Mouse (Mus musculus) CH12.LX (cell line): Measurements from ENCODE around the gene Reck. TPM values are rescaled to one million over a fixed set of nuclear protein-coding genes. Genes with fewer than 3 reads are reported as not detected.
A peak's percentile ranks its signal among the peaks of the same experiment; 100 is the strongest.

Experiments used
- DNase-seq: peaks from one replicate; pipeline ENCODE4 v3.0.0-alpha.2; 2013; ENCODE audit errors: extremely low read depth
- H3K27ac ChIP-seq: 2 replicates; pipeline ENCODE4 v1.5.1; 2012; ENCODE audit warnings: low read depth, mild to moderate bottlenecking, control low read depth, moderate library complexity; ENCODE audit not compliant: insufficient read depth
- H3K27me3 ChIP-seq: replicated peaks from 2 replicates; pipeline ENCODE3; 2012; ENCODE audit warnings: inconsistent platforms
- H3K36me3 ChIP-seq, 2 experiments: replicated peaks in 1 of 2; 2 replicates each; pipeline versions ENCODE3 to v1.6.1; 2012; ENCODE audit warnings: inconsistent platforms in 1 of 2, low read length in 1 of 2, mild to moderate bottlenecking in 1 of 2, mixed read lengths in 1 of 2, moderate library complexity in 1 of 2; ENCODE audit not compliant: control insufficient read depth in 1 of 2, insufficient read depth in 1 of 2
- H3K4me1 ChIP-seq, 2 experiments: 2 replicates each; pipeline ENCODE4 v1.6.1; 2012; ENCODE audit warnings: inconsistent platforms in 1 of 2, moderate library complexity in 1 of 2; ENCODE audit not compliant: insufficient read depth in 2 of 2, control insufficient read depth in 1 of 2
- H3K4me2 ChIP-seq: 2 replicates; pipeline ENCODE4 v1.6.1; 2012; ENCODE audit warnings: low read depth, mild to moderate bottlenecking, control low read depth; ENCODE audit not compliant: poor library complexity, insufficient read depth, severe bottlenecking
- H3K4me3 ChIP-seq, 3 experiments: fragments of 150-350 bp in 1 of 3; sonication (generic) in 1 of 3; replicated peaks in 1 of 3; 2 replicates each; pipeline versions ENCODE3 to v1.5.1; 2011 to 2012; ENCODE audit warnings: low read depth in 2 of 3, low read length in 2 of 3, mild to moderate bottlenecking in 2 of 3, moderate library complexity in 2 of 3, control low read depth in 1 of 3, improper control_type of control experiment in 1 of 3, inconsistent platforms in 1 of 3, mixed read lengths in 1 of 3; ENCODE audit not compliant: poor library complexity in 1 of 3
- H3K79me2 ChIP-seq: replicated peaks from 2 replicates; pipeline ENCODE4 v1.6.1; 2012; ENCODE audit warnings: mild to moderate bottlenecking, moderate library complexity; ENCODE audit not compliant: control insufficient read depth, poor library complexity, insufficient read depth, severe bottlenecking; ENCODE audit errors: extremely low read depth
- H3K9ac ChIP-seq: 2 replicates; pipeline ENCODE4 v1.6.1; 2012; ENCODE audit warnings: low read depth, mild to moderate bottlenecking, control low read depth, moderate library complexity; ENCODE audit not compliant: insufficient read depth
- H3K9me3 ChIP-seq: replicated peaks from 2 replicates; pipeline ENCODE3; 2012; ENCODE audit warnings: low read length, inconsistent platforms, mixed read lengths
- BHLHE40 ChIP-seq: IDR thresholded peaks from 2 replicates; pipeline ENCODE4 v1.6.1; 2011; ENCODE audit warnings: mild to moderate bottlenecking, low read depth, low read length, improper control_type of control experiment
- CHD1 ChIP-seq: IDR thresholded peaks from 2 replicates; pipeline ENCODE4 v1.6.1; 2012; ENCODE audit warnings: low read depth, low read length, improper control_type of control experiment, inconsistent platforms
- CHD2 ChIP-seq: IDR thresholded peaks from 2 replicates; pipeline ENCODE4 v1.6.1; 2011; ENCODE audit warnings: low read length, improper control_type of control experiment
- CTCF ChIP-seq, 2 experiments: IDR thresholded peaks in 1 of 2; conservative IDR thresholded peaks in 1 of 2; 2 replicates each; pipeline ENCODE4 v1.5.1; 2011 to 2012; ENCODE audit warnings: low read depth in 2 of 2, low read length in 2 of 2, improper control_type of control experiment in 1 of 2, inconsistent platforms in 1 of 2, mild to moderate bottlenecking in 1 of 2, moderate library complexity in 1 of 2
- E2F4 ChIP-seq: IDR thresholded peaks from 2 replicates; pipeline ENCODE4 v1.6.1; 2011; ENCODE audit warnings: low read depth, low read length, improper control_type of control experiment; ENCODE audit not compliant: insufficient replicate concordance
- ELF1 ChIP-seq: IDR thresholded peaks from 2 replicates; pipeline ENCODE4 v1.6.1; 2014; ENCODE audit warnings: low read depth, mild to moderate bottlenecking, inconsistent platforms, low read length, improper control_type of control experiment
- EP300 ChIP-seq: IDR thresholded peaks from 2 replicates; pipeline ENCODE4 v1.6.1; 2011; ENCODE audit warnings: low read length, improper control_type of control experiment
- ETS1 ChIP-seq: conservative IDR thresholded peaks from 2 replicates; pipeline ENCODE4 v1.6.1; 2012; ENCODE audit warnings: low read depth, mild to moderate bottlenecking, inconsistent platforms, low read length, improper control_type of control experiment, moderate library complexity
- GABPA ChIP-seq: IDR thresholded peaks from 2 replicates; pipeline ENCODE4 v1.6.1; 2012; ENCODE audit warnings: low read depth, low read length, improper control_type of control experiment, inconsistent platforms; ENCODE audit not compliant: insufficient replicate concordance
- JUN ChIP-seq: IDR thresholded peaks from 2 replicates; pipeline ENCODE4 v1.6.1; 2011; ENCODE audit warnings: low read depth, mild to moderate bottlenecking, low read length, improper control_type of control experiment, moderate library complexity; ENCODE audit not compliant: insufficient read depth
- KAT2A ChIP-seq: IDR thresholded peaks from 2 replicates; pipeline ENCODE4 v1.6.1; 2012; ENCODE audit warnings: low read length, improper control_type of control experiment, inconsistent platforms; ENCODE audit not compliant: insufficient replicate concordance
- MAFK ChIP-seq: IDR thresholded peaks from 2 replicates; pipeline ENCODE4 v1.6.1; 2011; ENCODE audit warnings: low read length, improper control_type of control experiment; ENCODE audit not compliant: insufficient replicate concordance
- MAX ChIP-seq: IDR thresholded peaks from 2 replicates; pipeline ENCODE4 v1.6.1; 2011; ENCODE audit warnings: low read length, improper control_type of control experiment
- MAZ ChIP-seq: IDR thresholded peaks from 2 replicates; pipeline ENCODE4 v1.6.1; 2012; ENCODE audit warnings: low read depth, mild to moderate bottlenecking, inconsistent platforms, low read length, improper control_type of control experiment, moderate library complexity
- MEF2A ChIP-seq: IDR thresholded peaks from 2 replicates; pipeline ENCODE4 v1.6.1; 2014; ENCODE audit warnings: low read depth, mild to moderate bottlenecking, inconsistent platforms, low read length, improper control_type of control experiment, borderline replicate concordance
- MXI1 ChIP-seq: IDR thresholded peaks from 2 replicates; pipeline ENCODE4 v1.6.1; 2011; ENCODE audit warnings: mild to moderate bottlenecking, low read depth, low read length, improper control_type of control experiment
- MYC ChIP-seq: IDR thresholded peaks from 2 replicates; pipeline ENCODE4 v1.6.1; 2011; ENCODE audit warnings: low read depth, mild to moderate bottlenecking, improper control_type of control experiment, low read length
- NELFE ChIP-seq: IDR thresholded peaks from 2 replicates; pipeline ENCODE4 v1.6.1; 2011; ENCODE audit warnings: low read depth, low read length, improper control_type of control experiment
- NRF1 ChIP-seq: IDR thresholded peaks from 2 replicates; pipeline ENCODE4 v1.6.1; 2014; ENCODE audit warnings: low read depth, mild to moderate bottlenecking, inconsistent platforms, low read length, improper control_type of control experiment, moderate library complexity
- PAX5 ChIP-seq: IDR thresholded peaks from 2 replicates; pipeline ENCODE4 v1.6.1; 2012; ENCODE audit warnings: low read length, inconsistent platforms, mixed read lengths
- POLR2A ChIP-seq: IDR thresholded peaks from 2 replicates; pipeline ENCODE4 v1.6.1; 2011; ENCODE audit warnings: low read depth, mild to moderate bottlenecking, improper control_type of control experiment, low read length
- POLR2AphosphoS2 ChIP-seq: IDR thresholded peaks from 2 replicates; pipeline ENCODE4 v1.6.1; 2011; ENCODE audit warnings: low read depth, low read length, improper control_type of control experiment
- RAD21 ChIP-seq: IDR thresholded peaks from 2 replicates; pipeline ENCODE4 v1.6.1; 2011; ENCODE audit warnings: low read depth, mild to moderate bottlenecking, low read length, improper control_type of control experiment, moderate library complexity
- RCOR1 ChIP-seq: conservative IDR thresholded peaks from 2 replicates; pipeline ENCODE4 v1.6.1; 2012; ENCODE audit warnings: low read depth, mild to moderate bottlenecking, inconsistent platforms, low read length, improper control_type of control experiment
- SIN3A ChIP-seq: IDR thresholded peaks from 2 replicates; pipeline ENCODE4 v1.6.1; 2012; ENCODE audit warnings: low read length, improper control_type of control experiment, inconsistent platforms
- SMC3 ChIP-seq: IDR thresholded peaks from 2 replicates; pipeline ENCODE4 v1.6.1; 2011; ENCODE audit warnings: low read depth, low read length, improper control_type of control experiment
- TBP ChIP-seq: conservative IDR thresholded peaks from 2 replicates; pipeline ENCODE4 v1.6.1; 2011; ENCODE audit warnings: low read depth, low read length, improper control_type of control experiment
- TCF12 ChIP-seq: IDR thresholded peaks from 2 replicates; pipeline ENCODE4 v1.6.1; 2014; ENCODE audit warnings: low read depth, mild to moderate bottlenecking, inconsistent platforms, low read length, improper control_type of control experiment
- UBTF ChIP-seq: IDR thresholded peaks from 2 replicates; pipeline ENCODE4 v1.6.1; 2012; ENCODE audit warnings: low read depth, mild to moderate bottlenecking, inconsistent platforms, low read length, improper control_type of control experiment, moderate library complexity
- USF1 ChIP-seq: IDR thresholded peaks from 2 replicates; pipeline ENCODE4 v1.6.1; 2014; ENCODE audit warnings: low read depth, mild to moderate bottlenecking, inconsistent platforms, low read length, improper control_type of control experiment
- USF2 ChIP-seq: conservative IDR thresholded peaks from 2 replicates; pipeline ENCODE4 v1.6.1; 2011; ENCODE audit warnings: low read depth, low read length, improper control_type of control experiment
- ZC3H11A ChIP-seq: IDR thresholded peaks from 2 replicates; pipeline ENCODE4 v1.6.1; 2012; ENCODE audit warnings: low read depth, mild to moderate bottlenecking, inconsistent platforms, low read length, improper control_type of control experiment
- ZKSCAN1 ChIP-seq: IDR thresholded peaks from 2 replicates; pipeline ENCODE4 v1.6.1; 2012; ENCODE audit warnings: low read depth, inconsistent platforms, low read length, improper control_type of control experiment, borderline replicate concordance
- ZMIZ1 ChIP-seq: IDR thresholded peaks from 2 replicates; pipeline ENCODE4 v1.6.1; 2012; ENCODE audit warnings: low read depth, mild to moderate bottlenecking, inconsistent platforms, low read length, improper control_type of control experiment
- ZNF384 ChIP-seq: IDR thresholded peaks from 2 replicates; pipeline ENCODE4 v1.6.1; 2012; ENCODE audit warnings: low read depth, low read length, improper control_type of control experiment, inconsistent platforms
- dilution Hi-C: fragments of 300-500 bp; cut with MboI; formaldehyde crosslinking; loops from 2 replicates; pipeline ENCODE4 v1.14.3; 2020; ENCODE audit warnings: low sequenced_read_pairs; ENCODE audit not compliant: extremely low pct_unique_long_range_greater_than_20kb, extremely low pct_ligation_motif_present
- in situ Hi-C: fragments of 300-500 bp; cut with MboI; formaldehyde crosslinking; loops from 3 replicates; pipeline ENCODE4 v1.14.3; 2019; ENCODE audit warnings: low sequenced_read_pairs, low pct_ligation_motif_present, low pct_unique_long_range_greater_than_20kb, mixed read lengths
- polyA plus RNA-seq: library from polyadenylated mRNA; unstranded; fragments of >175 nt; gene quantifications from 2 replicates; pipeline ENCODE4 v1.2.1, GENCODE M21; 2012; ENCODE audit warnings: low read depth; ENCODE audit not compliant: insufficient read length
- total RNA-seq, 2 experiments: library from RNA; depleted of rRNA; stranded (reverse); fragments of 300-350 nt in 1 of 2; fragments of >200 nt in 1 of 2; gene quantifications; 2 replicates each; pipeline ENCODE4 v1.2.3; 2012 to 2014

The Reck gene
- total and polyA plus RNA-seq, 3 experiments = 0.44 to 1.8 (median 0.68) TPM

GRCm38 (mm10) chr4:43927826-43928225 lies 52.5 kb downstream of the Reck start:
- TF ChIP-seq SIN3A = no peak
- no peak for TF ChIP-seq MAZ
- no peak for TF ChIP-seq UBTF
- peak; percentile 47 to 72; a peak in 3 of 4 replicates for TF ChIP-seq CTCF (conservative IDR thresholded peaks at IDR 0.05 in 1 of 2, IDR thresholded peaks at IDR 0.05 in 1 of 2; ENCODE audit: low read depth in 2 of 2, low read length in 2 of 2)
- no peak for TF ChIP-seq KAT2A
- TF ChIP-seq USF2 = no peak
- 0 out of 2 replicates have a peak, but pooled peaks have one; percentile 31 for TF ChIP-seq MAFK
- TF ChIP-seq TBP = no peak
- TF ChIP-seq BHLHE40 = no peak
- TF ChIP-seq CHD2 = no peak
- no peak for TF ChIP-seq CHD1
- TF ChIP-seq ZNF384 = no peak
- no peak for TF ChIP-seq PAX5
- TF ChIP-seq ELF1 = no peak
- TF ChIP-seq POLR2AphosphoS2 = no peak
- TF ChIP-seq SMC3 = peak; percentile 80
- TF ChIP-seq E2F4 = no peak
- TF ChIP-seq ETS1 = no peak
- no peak for TF ChIP-seq ZMIZ1
- TF ChIP-seq JUN = no peak
- TF ChIP-seq RCOR1 = no peak
- no peak for TF ChIP-seq MXI1
- TF ChIP-seq ZC3H11A = no peak
- no peak for TF ChIP-seq MYC
- no peak for TF ChIP-seq POLR2A
- TF ChIP-seq NELFE = no peak
- TF ChIP-seq EP300 = no peak
- no peak for TF ChIP-seq USF1
- TF ChIP-seq GABPA = no peak
- TF ChIP-seq TCF12 = no peak
- TF ChIP-seq MAX = no peak
- TF ChIP-seq ZKSCAN1 = no peak
- peak; percentile 50 for TF ChIP-seq RAD21
- TF ChIP-seq MEF2A = no peak
- no peak for TF ChIP-seq NRF1
- Histone ChIP-seq H3K36me3 (peaks cover 2 to 36% of the 10 kb centered on the region in 2 experiments), H3K4me1 (peaks cover 0 to 15% of the 10 kb centered on the region in 2 experiments; a peak in 2 of 4 replicates), H3K9ac (no peak overlapping the region), H3K4me3 (no peak overlapping the region), H3K27me3 (no peaks in the 10 kb centered on the region), H3K4me2 (no peak overlapping the region), H3K9me3 (peaks cover 3% of the 10 kb centered on the region), H3K79me2 (no peaks in the 10 kb centered on the region), H3K27ac (no peak overlapping the region)
- dilution Hi-C loops (no loop called here), in situ Hi-C loops (loop anchor here (5.0 kb wide), 1 partner anchor 54 kb away; the partner anchor contains the start of gene Ccin)
- peak; percentile 49 for DNase-seq
